Mouse (Mus musculus) liver, embryonic 16.5 days (tissue): ENCODE data around the gene Sema3e. TPM values are rescaled to one million over a fixed set of nuclear protein-coding genes. Genes with fewer than 3 reads are reported as not detected.

ENCODE experiments used
- ATAC-seq: fragments of 200-750 bp; cut with Nextera tagmentation; 2 replicates; pipeline ENCODE4 v1.8.0; 2017; ENCODE audit warnings: low read depth, mild to moderate bottlenecking, moderate number of reproducible peaks, moderate library complexity
- H3K27ac ChIP-seq: fragments of 300-500 bp; sonication (generic); 2 replicates; pipeline ENCODE4 v1.5.1; 2014; ENCODE audit warnings: mild to moderate bottlenecking, low read length
- H3K27me3 ChIP-seq: fragments of 300-500 bp; sonication (generic); 2 replicates; pipeline ENCODE4 v1.6.1; 2014; ENCODE audit warnings: low read depth, low read length, mixed read lengths; ENCODE audit not compliant: control insufficient read depth, insufficient read depth
- H3K36me3 ChIP-seq: fragments of 300-500 bp; sonication (generic); 2 replicates; pipeline ENCODE4 v1.6.1; 2014; ENCODE audit warnings: mild to moderate bottlenecking; ENCODE audit not compliant: control insufficient read depth, insufficient read depth
- H3K4me1 ChIP-seq: fragments of 300-500 bp; sonication (generic); 2 replicates; pipeline ENCODE4 v1.6.1; 2014; ENCODE audit warnings: low read depth, low read length, mixed read lengths; ENCODE audit not compliant: control insufficient read depth
- H3K4me2 ChIP-seq: fragments of 300-500 bp; sonication (generic); 2 replicates; pipeline ENCODE4 v1.6.1; 2014; ENCODE audit warnings: low read depth, low read length, mixed read lengths
- H3K4me3 ChIP-seq: fragments of 300-500 bp; sonication (generic); 2 replicates; pipeline ENCODE4 v1.5.1; 2014; ENCODE audit warnings: low read depth, mild to moderate bottlenecking, low read length
- H3K9ac ChIP-seq: fragments of 300-500 bp; sonication (generic); 2 replicates; pipeline ENCODE4 v1.6.1; 2014; ENCODE audit warnings: low read depth, low read length
- H3K9me3 ChIP-seq: fragments of 300-500 bp; sonication (generic); replicated peaks from 2 replicates; pipeline ENCODE4 v1.6.1; 2016; ENCODE audit warnings: low read length; ENCODE audit not compliant: control insufficient read depth
- WGBS: fragments of 180-500 bp; shearing (Covaris S2); extraction: QIAGEN DNeasy Blood & Tissue Kit; methylation state at CpG from one replicate; pipeline ENCODE4 v1.1.7; 2014; ENCODE audit not compliant: insufficient replicate concordance; 5-methylcytosine and 5-hydroxymethylcytosine counted together
- polyA plus RNA-seq: library from polyadenylated mRNA; unstranded; fragments of >200 nt; fragmentation: Nextera tagmentation; extraction: Ambion mirVana; gene quantifications from 2 replicates; pipeline ENCODE4 v1.2.1, GENCODE M21; 2015

The Sema3e gene
- polyA plus RNA-seq, 1 experiment from 2014 or later, result 0.08 TPM

- 27% methylated on average over 7 of the region's 7 CpGs for WGBS
- no peak overlapping the region for H3K4me2 ChIP-seq
- no peaks in the 10 kb centered on the region for H3K9me3 ChIP-seq
- H3K4me3 ChIP-seq, result no peak overlapping the region
- no peaks in the 10 kb centered on the region for H3K36me3 ChIP-seq
- no peak for ATAC-seq
- no peaks in the 10 kb centered on the region for H3K27me3 ChIP-seq
- H3K27ac ChIP-seq, result no peak overlapping the region
- H3K4me1 ChIP-seq, result no peaks in the 10 kb centered on the region
- H3K9ac ChIP-seq, result no peak overlapping the region
These were observed 23.6 kb downstream of the Sema3e start for GRCm38 (mm10) chr5:14048660-14049059.

- H3K27me3 ChIP-seq, result no peaks in the 10 kb centered on the region
- no peaks in the 10 kb centered on the region for H3K36me3 ChIP-seq
- no peak for ATAC-seq
- H3K4me2 ChIP-seq, result no peak overlapping the region
- no peak overlapping the region for H3K27ac ChIP-seq
- H3K9ac ChIP-seq, result no peak overlapping the region
- no peak overlapping the region for H3K4me3 ChIP-seq
- 55% methylated on average over 5 of the region's 5 CpGs for WGBS
- no peaks in the 10 kb centered on the region for H3K4me1 ChIP-seq
- H3K9me3 ChIP-seq, result no peaks in the 10 kb centered on the region
These were observed 29.4 kb downstream of the Sema3e start for GRCm38 (mm10) chr5:14054472-14054871.

- Histone ChIP-seq H3K27me3 (no peaks in the 10 kb centered on the region), H3K36me3 (no peaks in the 10 kb centered on the region), H3K9me3 (no peaks in the 10 kb centered on the region), H3K27ac (no peak overlapping the region), H3K4me2 (no peak overlapping the region), H3K4me1 (no peaks in the 10 kb centered on the region), H3K9ac (no peak overlapping the region), H3K4me3 (no peak overlapping the region)
- WGBS, result 64% methylated on average over 4 of the region's 4 CpGs
- ATAC-seq, result no peak
These were observed 34.9 kb downstream of the Sema3e start for GRCm38 (mm10) chr5:14059895-14060553.

- Histone ChIP-seq H3K9me3 (no peaks in the 10 kb centered on the region), H3K27ac (no peak overlapping the region), H3K36me3 (no peaks in the 10 kb centered on the region), H3K4me2 (no peak overlapping the region), H3K9ac (no peak overlapping the region), H3K4me3 (no peak overlapping the region), H3K27me3 (no peaks in the 10 kb centered on the region), H3K4me1 (no peaks in the 10 kb centered on the region)
- 50% methylated on average over 4 of the region's 4 CpGs for WGBS
- no peak for ATAC-seq
These were observed 37.9 kb downstream of the Sema3e start for GRCm38 (mm10) chr5:14062918-14063481.

- no peak for ATAC-seq
- no peak overlapping the region for H3K4me3 ChIP-seq
- H3K27ac ChIP-seq, result no peak overlapping the region
- WGBS, result 66% methylated on average over 3 of the region's 3 CpGs
- H3K36me3 ChIP-seq, result no peaks in the 10 kb centered on the region
- no peak overlapping the region for H3K9ac ChIP-seq
- H3K4me2 ChIP-seq, result no peak overlapping the region
- no peaks in the 10 kb centered on the region for H3K27me3 ChIP-seq
- H3K9me3 ChIP-seq, result no peaks in the 10 kb centered on the region
- no peaks in the 10 kb centered on the region for H3K4me1 ChIP-seq
These were observed 48.1 kb downstream of the Sema3e start for GRCm38 (mm10) chr5:14073152-14073551.

GRCm38 (mm10) chr5:14088100-14088499 is 63.0 kb downstream of the Sema3e start:
- Histone ChIP-seq H3K27ac (no peak overlapping the region), H3K4me2 (no peak overlapping the region), H3K9ac (no peak overlapping the region), H3K4me3 (no peak overlapping the region), H3K36me3 (no peaks in the 10 kb centered on the region), H3K4me1 (no peaks in the 10 kb centered on the region), H3K9me3 (no peaks in the 10 kb centered on the region), H3K27me3 (no peaks in the 10 kb centered on the region)
- no peak for ATAC-seq
- 59% methylated on average over 2 of the region's 2 CpGs for WGBS

GRCm38 (mm10) chr5:14089875-14090608 is 65.0 kb downstream of the Sema3e start:
- ATAC-seq, result no peak
- Histone ChIP-seq H3K9me3 (no peaks in the 10 kb centered on the region), H3K36me3 (no peaks in the 10 kb centered on the region), H3K4me2 (no peak overlapping the region), H3K4me1 (no peaks in the 10 kb centered on the region), H3K4me3 (no peak overlapping the region), H3K27ac (no peak overlapping the region), H3K9ac (no peak overlapping the region), H3K27me3 (no peaks in the 10 kb centered on the region)
- 71% methylated on average over 9 of the region's 9 CpGs for WGBS

GRCm38 (mm10) chr5:14090609-14090969 is 65.5 kb downstream of the Sema3e start:
- H3K9ac ChIP-seq, result no peak overlapping the region
- no peaks in the 10 kb centered on the region for H3K9me3 ChIP-seq
- no peaks in the 10 kb centered on the region for H3K4me1 ChIP-seq
- H3K36me3 ChIP-seq, result no peaks in the 10 kb centered on the region
- H3K27me3 ChIP-seq, result no peaks in the 10 kb centered on the region
- H3K27ac ChIP-seq, result no peak overlapping the region
- no peak for ATAC-seq
- no peak overlapping the region for H3K4me3 ChIP-seq
- H3K4me2 ChIP-seq, result no peak overlapping the region
- 68% methylated on average over 4 of the region's 4 CpGs for WGBS

- no peak overlapping the region for H3K4me2 ChIP-seq
- no peaks in the 10 kb centered on the region for H3K4me1 ChIP-seq
- no peaks in the 10 kb centered on the region for H3K27me3 ChIP-seq
- H3K4me3 ChIP-seq, result no peak overlapping the region
- H3K36me3 ChIP-seq, result no peaks in the 10 kb centered on the region
- ATAC-seq, result no peak
- H3K9ac ChIP-seq, result no peak overlapping the region
- no peak overlapping the region for H3K27ac ChIP-seq
- WGBS, result 51% methylated on average over 14 of the region's 14 CpGs
- no peaks in the 10 kb centered on the region for H3K9me3 ChIP-seq
These were observed 67.2 kb downstream of the Sema3e start for GRCm38 (mm10) chr5:14092262-14092776.
